Mouse (Mus musculus) granulocyte monocyte progenitor cell, adult 5-6 weeks (primary cell): Measurements from ENCODE around the gene Emilin3. TPM values are rescaled to one million over a fixed set of nuclear protein-coding genes. Genes with fewer than 3 reads are reported as not detected.

Experiments used
- ATAC-seq: replicated peaks from 2 replicates; pipeline ENCODE4 v1.8.0; 2016; ENCODE audit warnings: mild to moderate bottlenecking, moderate TSS enrichment, inconsistent platforms; ENCODE audit not compliant: poor library complexity, severe bottlenecking
- total RNA-seq, 2 experiments: library from RNA; stranded (forward) in 1 of 2; stranded (reverse) in 1 of 2; fragments of 200-712, 200-1000 nt in 1 of 2; fragments of >200 nt in 1 of 2; fragmentation: Nextera tagmentation in 1 of 2; gene quantifications; 2 replicates each; pipeline ENCODE4 v1.2.3; 2014 to 2017

The Emilin3 gene
- total RNA-seq, 2 experiments from 2014 or later, result not detected

DNA sequence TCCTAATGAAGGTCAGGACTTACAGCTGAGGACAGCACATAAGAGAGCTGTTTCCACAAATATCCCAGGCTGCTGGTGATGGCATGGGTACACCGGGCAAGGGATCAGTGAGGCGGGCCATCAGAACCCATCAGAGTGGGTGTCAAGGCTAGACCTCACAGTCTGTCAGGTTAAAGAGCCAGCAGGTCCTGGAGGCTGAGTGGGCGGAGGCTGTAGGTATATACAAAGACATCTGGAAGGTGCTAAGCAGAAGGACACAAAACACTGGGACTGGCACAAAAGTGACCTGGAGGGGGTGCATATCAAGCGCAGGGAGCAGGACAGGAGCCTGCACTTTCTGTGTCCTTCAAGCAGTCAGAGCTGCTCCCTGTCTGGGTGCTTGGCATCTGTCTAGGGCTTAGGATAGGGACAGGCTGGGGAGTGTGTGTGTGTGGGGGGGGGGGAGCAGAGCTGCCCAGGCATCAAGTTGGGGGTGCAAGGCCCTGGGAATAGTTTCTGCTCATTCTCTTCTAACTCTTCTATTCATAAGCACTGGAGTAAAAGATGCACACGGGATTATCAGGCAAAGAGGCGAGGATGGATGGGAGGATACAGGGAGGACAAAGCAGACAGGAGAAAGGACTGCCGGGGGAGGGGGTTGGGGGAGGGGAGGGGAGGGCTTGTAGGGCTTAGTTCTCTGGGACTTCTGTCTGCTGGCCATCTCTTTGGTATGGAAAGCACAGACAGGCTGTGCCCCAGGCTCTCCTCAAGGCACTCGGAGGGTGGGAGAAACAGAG, 6.2 kb upstream of the Emilin3 start:
- ATAC-seq, result no peak

DNA sequence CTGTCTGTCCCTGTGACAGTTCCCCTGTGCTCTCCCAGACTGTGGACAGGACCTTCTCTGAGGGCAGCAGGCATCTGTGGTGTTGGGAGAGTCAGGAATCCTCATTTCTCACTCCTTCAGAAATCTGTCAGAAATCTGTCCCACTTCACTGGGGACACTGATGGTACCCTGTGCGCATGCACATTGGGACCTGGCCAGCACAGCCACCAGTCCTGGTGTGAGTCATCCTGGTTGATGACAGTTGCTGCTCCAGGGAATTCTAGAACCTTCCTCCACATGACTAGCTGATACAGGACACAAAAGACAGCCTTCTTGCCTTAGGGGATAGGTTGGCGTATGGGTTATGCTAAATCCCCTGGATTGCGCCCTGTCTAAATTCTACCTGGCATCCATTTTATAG, 5.2 kb upstream of the Emilin3 start:
- ATAC-seq, result no peak

DNA sequence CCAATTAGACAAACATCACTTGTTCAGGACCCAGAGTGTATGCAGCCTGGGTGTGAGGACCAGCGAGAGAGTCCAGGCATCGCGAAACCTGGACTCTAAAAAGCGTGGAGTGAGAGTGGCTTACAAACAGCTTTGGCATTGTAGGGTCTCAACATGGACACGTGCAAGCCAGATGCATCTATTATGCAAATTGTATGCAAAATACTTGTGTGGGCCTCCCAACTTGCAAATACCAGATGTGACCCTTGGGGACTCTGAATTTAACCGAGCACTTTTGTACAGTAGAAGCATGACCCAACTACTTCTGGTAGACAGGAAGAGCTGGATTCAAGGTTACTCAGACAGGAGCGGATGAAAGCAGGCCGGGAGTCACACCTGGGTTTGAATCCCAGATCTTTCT, 4.6 kb upstream of the Emilin3 start:
- ATAC-seq, result no peak

DNA sequence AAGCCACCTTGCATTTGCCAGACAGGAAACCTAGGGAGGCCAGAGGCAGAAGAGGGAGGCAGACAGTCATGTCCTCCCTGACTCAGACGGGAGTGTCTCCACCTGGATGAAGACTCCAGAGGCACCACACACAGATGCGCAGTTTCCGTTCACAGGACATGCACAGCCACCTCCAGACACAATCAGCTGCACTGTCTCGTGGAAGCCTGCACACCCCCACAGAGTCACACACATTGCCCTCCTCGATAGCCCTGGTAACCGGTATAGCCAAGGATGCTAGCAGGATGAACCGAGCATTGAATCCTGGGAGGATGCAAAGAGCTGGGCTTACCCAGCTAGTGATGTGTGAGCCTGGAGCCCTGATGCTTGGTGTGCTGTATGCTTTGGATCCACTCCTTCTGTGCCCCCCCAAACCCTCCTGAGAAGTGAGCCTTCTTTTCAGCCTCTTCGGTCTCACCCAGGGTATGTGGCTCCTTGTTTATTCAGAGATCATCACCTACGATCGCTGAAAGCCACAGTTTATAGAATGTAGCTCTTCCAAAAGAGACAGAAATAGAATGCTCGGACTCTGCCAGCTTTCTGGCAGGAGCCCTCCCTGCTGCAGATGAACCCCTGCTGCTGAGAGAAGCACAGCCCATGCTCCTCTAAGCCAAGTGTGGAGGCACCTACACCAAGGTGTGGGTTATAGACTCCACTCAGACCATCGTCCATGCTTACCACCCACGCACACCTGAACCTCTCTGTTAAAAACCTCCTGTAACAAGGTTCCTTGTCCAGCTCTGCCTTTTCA, 3.9 kb upstream of the Emilin3 start:
- no peak for ATAC-seq

DNA sequence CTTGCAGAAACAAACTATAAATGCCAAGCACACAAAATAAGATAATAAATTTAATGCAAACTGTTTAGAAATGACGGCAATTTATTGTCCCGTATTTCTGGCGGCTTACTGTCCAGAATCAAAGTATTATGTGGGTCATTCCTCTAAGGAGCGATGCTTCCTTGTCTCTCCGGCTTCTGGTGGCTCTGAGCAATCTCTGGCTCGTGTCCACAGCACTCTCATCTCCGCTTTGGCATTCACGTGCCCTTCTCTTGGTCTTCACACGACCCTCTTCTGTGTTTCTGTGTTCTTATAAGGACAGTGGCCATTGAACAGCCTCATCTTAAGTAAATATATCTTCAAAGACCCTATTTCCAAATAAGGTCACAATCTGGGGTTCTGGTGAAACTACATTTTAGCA, 2.5 kb upstream of the Emilin3 start:
- no peak for ATAC-seq

DNA sequence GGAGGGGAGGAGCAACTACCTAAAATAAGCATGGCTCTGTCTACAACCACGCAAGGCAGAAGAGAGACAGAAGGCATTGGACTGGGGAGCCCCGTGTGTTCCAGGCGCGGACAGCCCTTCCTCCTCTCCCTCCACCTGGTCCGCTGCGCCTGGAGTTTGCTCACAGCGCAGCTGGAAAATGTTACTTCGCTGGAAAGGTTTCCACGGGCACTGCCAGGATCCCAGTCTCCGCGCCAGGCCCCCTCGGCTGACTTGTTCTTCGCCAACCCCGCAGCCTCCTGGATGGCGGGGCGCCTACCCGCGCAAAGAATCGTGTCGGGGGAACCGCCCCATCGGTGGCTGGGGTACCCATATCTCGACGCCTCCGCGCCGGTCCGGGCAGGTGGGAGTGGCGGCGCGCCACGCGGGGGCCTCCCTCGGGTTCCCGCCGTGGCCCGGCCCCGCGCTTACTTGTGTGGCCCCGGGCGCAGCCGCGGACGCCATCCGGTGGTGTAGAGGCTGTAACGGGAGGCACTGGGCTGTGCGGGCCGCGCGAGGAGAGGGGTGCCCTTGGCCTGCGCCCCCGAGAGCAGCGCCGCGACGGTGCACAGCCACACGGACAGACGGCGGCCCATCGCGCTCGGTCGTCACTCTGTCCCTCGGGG, 448 bp downstream of the Emilin3 start:
- ATAC-seq, result peak; percentile 18; the same call in 1 of the 2 replicates

DNA sequence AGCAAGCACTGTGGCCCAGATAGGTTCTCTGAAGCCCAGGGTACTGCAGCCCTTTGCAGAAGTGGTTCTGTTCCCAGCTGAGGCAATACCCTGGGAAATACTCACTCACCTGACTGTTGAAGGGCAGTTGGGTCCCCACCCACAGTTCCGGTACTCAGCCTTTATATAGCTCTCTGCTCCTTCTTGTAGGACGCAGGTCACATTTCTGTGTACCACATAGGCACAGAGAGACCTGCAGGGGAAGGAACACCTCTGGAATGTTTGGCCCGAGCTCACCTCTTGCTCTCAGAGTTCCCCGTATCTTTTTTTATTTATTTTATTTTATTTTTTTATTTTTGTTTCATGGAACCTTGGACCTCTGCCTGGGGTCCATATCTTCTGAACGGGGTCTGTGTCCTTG, 1.5 kb downstream of the Emilin3 start:
- no peak for ATAC-seq

DNA sequence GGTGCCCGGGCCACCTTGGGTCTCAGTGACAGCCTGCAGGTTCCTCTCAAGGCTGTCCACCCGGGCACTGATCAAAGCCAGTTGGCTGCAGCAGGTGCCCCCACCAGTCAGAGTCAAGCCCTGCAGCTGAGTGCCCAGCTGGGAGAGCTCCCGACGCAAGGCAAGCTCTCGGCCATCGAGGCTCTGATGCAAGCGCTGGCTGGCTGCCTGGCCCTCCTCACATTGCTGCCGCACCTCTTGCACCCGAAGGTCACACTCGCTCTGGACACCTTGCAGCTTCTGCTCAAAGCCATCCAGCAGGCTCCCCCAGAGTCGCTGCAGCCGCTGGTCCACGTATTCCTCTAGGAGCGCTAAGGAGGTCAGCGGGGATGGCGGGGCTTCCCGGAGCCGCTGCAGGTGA, 3.5 kb downstream of the Emilin3 start:
- ATAC-seq, result no peak

DNA sequence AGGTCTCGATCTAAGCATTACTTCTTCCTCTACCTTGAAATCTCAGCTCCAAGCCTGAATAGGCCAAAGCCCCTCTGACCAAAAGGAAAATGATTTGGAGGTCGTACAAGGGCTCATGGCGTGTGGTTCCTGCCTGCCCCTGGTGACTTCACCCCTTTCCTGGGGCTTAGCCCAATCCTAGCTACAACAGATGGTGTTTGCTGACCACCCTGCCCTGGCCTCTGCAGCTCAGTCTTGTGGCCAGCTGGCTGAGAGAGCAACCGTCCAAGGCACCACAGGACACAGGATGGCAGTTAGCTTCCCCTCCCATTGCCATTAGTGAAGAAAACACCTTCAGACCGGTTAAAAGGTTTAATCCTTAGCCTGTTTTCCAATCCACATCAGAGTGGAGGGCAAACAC, 6.0 kb downstream of the Emilin3 start:
- ATAC-seq, result no peak

DNA sequence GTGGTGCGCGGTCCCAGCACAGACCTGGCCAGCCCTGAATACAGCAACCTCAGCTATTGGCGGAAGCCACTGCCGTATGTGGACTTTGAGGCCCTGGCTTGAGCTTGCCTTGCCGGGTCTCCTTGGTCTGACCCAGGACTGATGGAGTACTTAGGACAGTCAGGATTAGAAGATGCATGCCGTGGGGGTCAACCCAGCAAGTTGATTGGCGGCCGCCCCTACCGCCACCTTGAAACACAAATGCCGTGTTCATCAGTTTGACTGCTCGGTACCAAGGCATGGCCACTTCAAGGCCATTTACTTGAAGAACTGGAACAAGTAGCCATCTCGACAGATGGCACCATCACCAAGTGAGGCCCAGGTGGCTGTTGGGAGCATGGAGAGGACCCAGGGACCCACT, 6.8 kb downstream of the Emilin3 start:
- no peak for ATAC-seq

DNA sequence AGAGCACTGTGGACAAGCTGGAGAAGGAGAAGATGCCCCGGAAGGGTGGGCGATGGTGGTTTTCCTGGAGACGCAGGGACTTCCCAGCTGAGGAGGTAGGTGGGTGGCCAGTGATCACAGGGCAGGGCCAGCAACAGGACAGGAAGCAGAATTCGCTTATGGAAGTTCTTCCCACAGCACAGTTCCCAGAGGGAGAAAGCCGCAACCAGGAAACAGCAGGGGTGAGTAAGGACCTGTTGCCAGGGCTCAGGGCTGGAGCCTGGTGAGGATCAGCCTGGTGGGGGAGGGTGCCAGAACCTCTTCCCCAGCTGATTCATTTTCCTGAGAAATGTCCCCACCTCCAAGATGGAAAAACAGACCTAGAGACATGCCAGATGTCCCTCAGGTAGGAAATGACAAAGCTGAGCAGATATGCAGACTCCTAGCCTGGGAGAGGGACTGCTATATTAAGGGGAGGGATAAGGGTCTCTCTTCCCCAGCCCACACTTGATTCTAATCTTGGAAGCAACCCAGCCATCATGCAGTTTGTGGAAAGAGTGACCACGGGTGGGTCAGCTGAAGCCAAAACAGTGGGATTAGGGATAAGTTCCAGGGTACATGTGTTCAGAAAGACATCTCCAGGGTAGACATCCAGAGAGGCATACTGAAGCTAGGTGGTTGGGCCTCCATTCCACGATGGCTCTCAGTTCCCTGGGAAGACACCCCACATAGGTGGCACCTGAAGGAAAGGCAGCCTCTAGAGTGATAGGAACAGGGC, 10.3 kb downstream of the Emilin3 start:
- no peak for ATAC-seq

DNA sequence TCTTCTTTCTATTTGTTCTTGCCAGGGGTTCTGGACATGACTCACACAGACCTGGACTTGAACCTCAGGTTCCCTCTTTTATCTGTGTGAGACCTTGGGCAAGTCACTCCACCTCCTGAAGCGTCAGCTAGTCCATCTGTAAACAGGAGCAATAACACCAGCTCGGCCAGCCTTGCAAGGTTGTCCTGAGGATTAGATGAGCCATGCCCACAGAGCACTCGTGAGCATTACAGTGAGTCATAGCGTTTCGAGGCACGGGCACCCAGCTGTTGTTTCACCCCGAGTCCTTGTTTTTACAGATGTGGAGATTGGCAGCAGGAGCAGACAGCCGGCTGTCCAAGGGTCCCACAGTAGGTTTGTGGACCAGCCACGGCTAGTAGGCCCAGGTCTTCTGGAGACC, 20.4 kb downstream of the Emilin3 start:
- ATAC-seq, result no peak

DNA sequence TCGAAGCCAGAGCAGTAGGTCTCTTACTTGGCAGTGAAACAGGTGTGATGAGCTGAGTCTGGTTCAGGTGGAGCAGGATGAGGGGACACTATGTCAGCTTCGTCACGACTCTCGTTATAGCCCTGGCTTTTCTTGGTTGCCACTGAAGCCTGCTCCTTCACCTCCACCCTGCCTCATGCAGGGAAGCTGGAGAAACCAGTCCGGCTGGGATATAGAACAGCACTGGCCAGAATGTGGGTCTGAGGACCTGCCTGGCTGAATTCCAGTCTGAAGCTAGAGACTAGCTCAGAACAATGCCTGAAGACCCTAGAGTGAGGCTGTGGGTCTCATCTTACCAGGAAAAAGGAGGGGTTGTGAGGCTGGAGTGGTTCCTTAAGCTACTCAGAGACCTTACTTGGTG, 21.1 kb downstream of the Emilin3 start:
- no peak for ATAC-seq

DNA sequence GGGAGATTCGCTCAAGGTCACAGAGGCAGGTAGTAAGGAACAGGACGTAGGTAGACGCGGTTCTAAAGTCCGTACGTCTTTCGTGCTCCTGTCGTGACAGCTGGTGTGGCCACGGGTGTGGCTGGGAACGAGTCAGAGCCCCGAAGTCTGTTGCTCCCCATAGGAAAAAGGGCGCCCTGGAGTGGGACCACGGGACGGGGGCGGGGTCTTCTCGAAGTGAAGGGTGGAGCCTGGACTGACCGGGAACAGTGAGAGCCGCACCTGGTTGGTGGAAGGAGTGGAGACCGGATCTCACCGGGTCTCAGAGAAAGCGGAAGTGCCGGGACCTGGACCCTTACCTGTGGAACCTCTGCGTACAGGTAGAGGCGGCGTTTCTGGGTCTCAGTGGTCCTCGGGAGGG, 24.3 kb downstream of the Emilin3 start:
- peak; percentile 50 for ATAC-seq

DNA sequence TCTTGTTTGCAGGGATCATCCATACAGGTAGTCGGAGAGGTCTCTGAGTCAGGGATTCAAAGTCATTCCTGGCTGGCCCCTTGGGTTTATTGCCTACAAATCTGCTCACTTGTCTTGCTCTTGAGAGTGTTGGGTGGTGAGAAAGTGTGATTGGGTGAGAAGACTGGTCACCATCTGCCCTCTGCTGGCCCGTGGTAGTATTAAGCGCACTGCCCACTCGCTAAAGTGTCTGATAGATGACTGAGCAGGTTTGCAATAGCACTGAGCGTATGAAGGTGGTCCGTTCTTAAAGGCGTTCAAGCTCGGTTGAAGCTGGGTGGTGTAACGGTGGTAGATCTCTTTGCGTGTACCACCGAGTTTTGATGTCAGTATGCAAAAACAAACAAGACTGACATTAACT, 24.8 kb downstream of the Emilin3 start:
- peak; percentile 89 for ATAC-seq

DNA sequence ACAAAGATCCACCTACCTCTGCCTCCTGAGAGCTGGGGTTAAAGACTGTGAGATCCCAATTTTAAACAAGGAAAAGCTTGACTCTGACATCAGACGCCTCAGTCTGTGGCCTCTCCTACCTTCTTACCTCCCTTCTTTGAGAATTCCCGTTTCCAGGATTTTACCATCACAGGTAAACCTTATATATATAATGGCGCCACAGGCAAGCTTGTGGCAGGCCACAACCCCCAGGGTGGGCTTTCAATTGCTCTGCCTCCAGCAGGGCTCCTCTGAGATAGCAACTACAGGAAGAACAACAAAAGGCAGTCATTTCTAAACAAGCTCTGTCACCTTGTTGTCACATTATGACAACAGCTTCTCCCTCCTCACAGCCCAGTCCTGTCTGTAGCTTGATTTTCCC, 25.9 kb downstream of the Emilin3 start:
- no peak for ATAC-seq

DNA sequence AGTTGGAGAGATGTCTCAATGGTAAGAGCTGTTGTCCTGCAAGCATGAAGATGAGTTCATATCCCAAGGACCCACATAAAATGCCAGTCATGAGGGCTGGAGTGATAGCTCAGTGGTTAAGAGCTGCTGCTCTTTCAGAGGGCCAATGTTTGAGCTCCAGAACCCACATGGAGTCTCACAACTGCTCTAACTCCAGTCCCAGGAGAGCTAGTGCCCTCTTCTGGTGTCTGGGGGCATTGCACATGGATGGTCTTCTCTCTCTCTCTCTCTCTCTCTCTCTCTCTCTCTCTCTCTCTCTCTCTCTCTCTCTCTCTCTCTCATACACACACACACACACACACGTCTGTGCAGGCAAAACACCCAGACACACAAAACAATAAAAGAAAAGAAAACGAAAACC, 27.3 kb downstream of the Emilin3 start:
- ATAC-seq, result peak; percentile 65

DNA sequence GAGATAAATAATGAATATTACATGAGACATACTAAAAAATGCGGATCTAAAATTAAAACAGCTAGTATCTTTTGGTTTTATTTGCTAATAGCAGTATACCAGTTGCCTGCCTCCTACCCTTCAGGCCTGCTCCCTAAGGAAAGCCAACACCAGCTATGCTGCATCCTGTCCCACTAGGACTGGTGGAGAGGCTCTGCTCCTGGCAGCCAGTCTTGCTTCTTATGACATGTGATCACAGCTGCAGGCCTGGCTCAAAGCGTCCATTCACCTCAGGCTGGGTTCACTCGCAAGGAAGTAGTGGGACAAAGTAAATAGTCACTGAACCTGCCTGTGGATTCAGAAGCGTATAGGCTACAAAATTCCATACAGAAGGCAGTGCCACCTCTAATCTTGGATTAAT, 28.2 kb downstream of the Emilin3 start:
- no peak for ATAC-seq

DNA sequence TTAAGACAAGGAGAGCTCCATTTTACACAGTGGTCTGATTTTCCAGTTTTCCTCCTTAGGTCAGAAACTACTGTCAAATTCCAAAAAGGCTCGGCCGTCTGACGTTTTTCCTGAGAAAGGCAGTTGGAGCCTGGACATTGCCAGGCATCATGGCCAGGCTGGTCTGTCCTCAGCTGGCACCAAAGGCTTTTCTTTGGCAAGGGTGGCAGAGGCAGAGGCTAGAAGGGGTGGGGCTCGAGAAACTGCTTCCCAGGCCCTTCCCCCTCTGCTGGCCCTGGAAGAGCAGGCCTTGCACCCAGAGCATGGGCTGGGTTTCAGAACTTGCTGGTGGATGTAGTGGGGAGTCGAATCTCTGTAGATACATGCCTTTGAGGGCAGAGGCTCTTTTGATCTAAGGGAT, 29.7 kb downstream of the Emilin3 start:
- no peak for ATAC-seq

DNA sequence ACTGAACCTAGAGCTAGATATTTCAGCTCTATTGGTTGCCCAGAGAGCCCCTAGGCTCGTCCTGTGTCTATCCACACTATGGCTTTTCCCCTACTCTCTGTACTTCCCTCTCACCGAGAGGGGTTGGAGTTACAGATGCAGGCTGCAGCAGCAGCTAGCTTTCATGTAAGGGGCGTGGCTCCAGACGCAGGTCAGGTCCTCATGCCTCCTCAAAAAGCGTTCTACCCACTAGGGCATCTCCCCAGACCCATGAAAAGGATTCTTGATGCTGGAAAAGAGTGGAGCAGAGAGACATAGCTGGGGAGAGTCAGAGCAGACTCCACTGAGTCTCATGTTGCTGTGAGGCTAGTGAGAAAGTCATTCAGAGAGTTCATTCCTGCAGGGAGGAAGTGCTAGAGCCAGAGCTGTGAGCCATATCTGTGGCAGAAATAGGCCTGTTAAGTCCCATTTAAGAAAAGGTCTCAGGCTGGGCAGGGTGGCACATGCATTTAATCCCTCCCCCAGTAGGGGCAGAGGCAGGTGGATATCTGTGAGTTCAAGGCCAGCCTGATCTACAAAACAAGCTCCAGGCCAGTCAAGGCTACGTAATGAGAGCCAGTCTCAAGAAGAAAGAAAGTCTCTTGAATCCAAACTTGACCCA, 30.5 kb downstream of the Emilin3 start:
- no peak for ATAC-seq
